Mouse (Mus musculus) retina, embryonic 14.5 days (tissue): ENCODE measurements around the gene Brinp2.

Source experiments
- DNase-seq: peaks from one replicate; pipeline ENCODE4 v3.0.0-alpha.2; 2015; ENCODE audit warnings: low spot score

The Brinp2 gene

GRCm38 (mm10) chr1:158295270-158295669, 60.9 kb downstream of the Brinp2 start:
- DNase-seq: no peak

GRCm38 (mm10) chr1:158285198-158285597, 70.9 kb downstream of the Brinp2 start:
- DNase-seq: no peak

- no peak for DNase-seq
Measured at GRCm38 (mm10) chr1:158283869-158284268, 72.3 kb downstream of the Brinp2 start.

GRCm38 (mm10) chr1:158272058-158272457, 84.1 kb downstream of the Brinp2 start:
- no peak for DNase-seq

- peak; percentile 90 for DNase-seq
Measured at GRCm38 (mm10) chr1:158267020-158267571, 89.0 kb downstream of the Brinp2 start.

- DNase-seq: no peak
Measured at GRCm38 (mm10) chr1:158266293-158267019, 89.7 kb downstream of the Brinp2 start.

GRCm38 (mm10) chr1:158259516-158260235, 96.5 kb downstream of the Brinp2 start:
- DNase-seq: no peak

- DNase-seq: peak; percentile 80
Measured at GRCm38 (mm10) chr1:158258685-158259292, 97.3 kb downstream of the Brinp2 start.

- DNase-seq: no peak
Measured at GRCm38 (mm10) chr1:158255912-158256680, 100.0 kb downstream of the Brinp2 start.

GRCm38 (mm10) chr1:158252682-158253222, 103.4 kb downstream of the Brinp2 start:
- no peak for DNase-seq

GRCm38 (mm10) chr1:158248266-158248665, 107.9 kb downstream of the Brinp2 start:
- no peak for DNase-seq

GRCm38 (mm10) chr1:158246476-158247153, 109.5 kb downstream of the Brinp2 start:
- DNase-seq: no peak

GRCm38 (mm10) chr1:158245486-158245885, 110.6 kb downstream of the Brinp2 start:
- no peak for DNase-seq

GRCm38 (mm10) chr1:158244016-158244415, 112.1 kb downstream of the Brinp2 start:
- DNase-seq: no peak

- no peak for DNase-seq
Measured at GRCm38 (mm10) chr1:158241848-158242556, 114.1 kb downstream of the Brinp2 start.

GRCm38 (mm10) chr1:158239841-158240240, 116.3 kb downstream of the Brinp2 start:
- DNase-seq: no peak

- DNase-seq: peak; percentile 24
Measured at GRCm38 (mm10) chr1:158238722-158239121, 117.4 kb downstream of the Brinp2 start.

GRCm38 (mm10) chr1:158228687-158229224, 127.4 kb downstream of the Brinp2 start:
- DNase-seq: no peak

GRCm38 (mm10) chr1:158227239-158227638, 128.9 kb downstream of the Brinp2 start:
- peak; percentile 43 for DNase-seq

GRCm38 (mm10) chr1:158226689-158227088, 129.4 kb downstream of the Brinp2 start:
- peak; percentile 63 for DNase-seq
